Mouse (Mus musculus): Measurements from ENCODE around the gene Btla.

- TF ChIP-seq TAL1 (IDR thresholded peaks at IDR 0.05; ENCODE audit: low read length), result no peak
- TF ChIP-seq GATA1 (IDR thresholded peaks at IDR 0.05; ENCODE audit: low read length), result no peak
Observed at GRCm38 (mm10) chr16:45244930-45245472, 20.9 kb downstream of the Btla start.
